Comparison of ENCODE assay signal across 9 mouse cellular contexts in the genomic region with DNA sequence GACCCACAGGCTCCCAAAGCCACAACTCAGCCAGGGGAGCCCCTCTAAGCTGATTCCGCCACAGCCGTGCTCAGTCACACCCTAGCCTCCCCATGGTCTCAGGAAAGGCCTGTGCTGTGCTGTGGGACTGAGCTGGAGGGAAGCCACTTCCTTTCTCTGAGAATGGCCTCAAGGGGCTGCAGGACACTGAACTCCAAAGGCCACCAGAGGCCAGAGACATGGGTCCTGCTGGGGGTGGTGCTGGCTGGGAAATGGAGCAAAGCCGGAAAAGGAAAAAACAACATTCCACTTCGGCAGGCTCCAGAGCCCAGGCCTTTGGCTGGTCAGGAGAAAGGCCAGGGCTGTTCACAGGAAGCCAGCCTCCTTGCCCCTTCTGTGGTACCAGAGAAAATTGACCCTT. TPM values are rescaled to one million over a fixed set of nuclear protein-coding genes. Genes with fewer than 3 reads are reported as not detected.
DNase-seq lines count a peak whose midpoint lies in the region; ATAC-seq and TF ChIP-seq lines count a peak whose summit lies in the region.
"Had no signal": no experiment of that assay in that cellular context is flagged by ENCODE, and none has a peak within 500 bp of the region (broad histone marks: within the 10 kb centered on the region; RNA-seq: fewer than 3 reads in every experiment).

No protein-coding gene starts in this region.

- TF ChIP-seq POLR2A in cerebellum, adult 2 months (IDR thresholded peaks at IDR 0.05; ENCODE audit: borderline replicate concordance, insufficient read depth, low read length) = no peak

- no peak for TF ChIP-seq CTCF in cerebellum, adult 2 months (IDR thresholded peaks at IDR 0.05; ENCODE audit: borderline replicate concordance, insufficient read depth, low read depth, low read length)

- 79% methylated on average over 4 of the region's 4 CpGs for WGBS in cerebellum, adult 2 months

- DNase-seq in cerebellum, adult 2 months = no peak
- DNase-seq in heart, adult 8-10 months (ENCODE audit: low spot score) = peak; percentile 88
- DNase-seq in kidney, adult 9 months = peak; percentile 83
- peak; percentile 84 for DNase-seq in lung, postnatal 10 days
- no peak for DNase-seq in ovary, adult 18-20 months (ENCODE audit: low spot score)
- no peak for DNase-seq in right cerebral cortex, postnatal 4 days
- DNase-seq in cerebellum, adult 11 months = no peak

- H3K4me1 ChIP-seq in cerebellum, adult 2 months (ENCODE audit: control insufficient read depth, insufficient read depth, low read length) = peaks cover 17% of the 10 kb centered on the region
- H3K4me1 ChIP-seq: midbrain, embryonic 13.5 days had no signal

- no peak overlapping the region for H3K4me3 ChIP-seq in cerebellum, adult 2 months (replicated peaks; ENCODE audit: insufficient read depth, low read depth, low read length)
- H3K4me3 ChIP-seq: midbrain, embryonic 13.5 days had no signal

- H3K27ac ChIP-seq in cerebellum, adult 2 months (ENCODE audit: insufficient read depth, low read length) = peak overlapping the region; percentile 56; the same call in 1 of the 2 replicates
- H3K27ac ChIP-seq: midbrain, embryonic 13.5 days had no signal

- no peak for ATAC-seq in cerebellum, adult (ENCODE audit: insufficient number of reproducible peaks, low FRiP score, low TSS enrichment)
- ATAC-seq: midbrain, embryonic 13.5 days had no signal

- H3K27me3 ChIP-seq in cerebellum, adult 2 months (ENCODE audit: control insufficient read depth, insufficient read depth, low read length) = no peaks in the 10 kb centered on the region
- H3K27me3 ChIP-seq: midbrain, embryonic 13.5 days had no signal

RNA-seq across cellular contexts. Expression of a gene that starts 30.4 kb away (rescaled TPM):
- 0.41 and 0.46 TPM in 2 replicates for polyA plus RNA-seq in cerebellum, adult 2 months (2012; rRNA removed)
- total RNA-seq in heart, adult 8-10 months (2022) = under 1 TPM; 0.12 to 0.32 (median 0.23) TPM

RNA-seq across cellular contexts. Expression of a gene that starts 48.0 kb away (rescaled TPM):
- 0.16 TPM in 1 of 2 replicates, not detected in the other for polyA plus RNA-seq in cerebellum, adult 2 months (2012; rRNA removed)
- 1 to 10 TPM in 1 of 4 experiments, not detected in 3; 1.3 TPM for total RNA-seq in heart, adult 8-10 months (2022)

RNA-seq across cellular contexts. Expression of a gene that starts 50.5 kb away (rescaled TPM):
- 129 and 135 TPM in 2 replicates for polyA plus RNA-seq in cerebellum, adult 2 months (2012; rRNA removed)
- 10 to 100 TPM; 57.8 to 82.0 (median 75.8) TPM for total RNA-seq in heart, adult 8-10 months (2022)

Comparison
In these comparisons a context has a peak if more than half of its experiments do, and no peak if none do; other contexts are left out.
1. DNase-seq: peak in heart, adult 8-10 months (single experiment), kidney, adult 9 months (single experiment) and lung, postnatal 10 days (single experiment); none in cerebellum, adult 2 months (0 of 2), ovary, adult 18-20 months (single experiment), right cerebral cortex, postnatal 4 days (single experiment) and cerebellum, adult 11 months (single experiment).